Mouse (Mus musculus): ENCODE results near the gene Slc6a18. TPM values are rescaled to one million over a fixed set of nuclear protein-coding genes. Genes with fewer than 3 reads are reported as not detected.
"Not testable (repeated sequence)": the region's sequence is repeated elsewhere in the genome, so short reads cannot be mapped to it uniquely, and the experiment has no call there.

The Slc6a18 gene
- polyA plus RNA-seq, 1 experiment: not detected

DNA sequence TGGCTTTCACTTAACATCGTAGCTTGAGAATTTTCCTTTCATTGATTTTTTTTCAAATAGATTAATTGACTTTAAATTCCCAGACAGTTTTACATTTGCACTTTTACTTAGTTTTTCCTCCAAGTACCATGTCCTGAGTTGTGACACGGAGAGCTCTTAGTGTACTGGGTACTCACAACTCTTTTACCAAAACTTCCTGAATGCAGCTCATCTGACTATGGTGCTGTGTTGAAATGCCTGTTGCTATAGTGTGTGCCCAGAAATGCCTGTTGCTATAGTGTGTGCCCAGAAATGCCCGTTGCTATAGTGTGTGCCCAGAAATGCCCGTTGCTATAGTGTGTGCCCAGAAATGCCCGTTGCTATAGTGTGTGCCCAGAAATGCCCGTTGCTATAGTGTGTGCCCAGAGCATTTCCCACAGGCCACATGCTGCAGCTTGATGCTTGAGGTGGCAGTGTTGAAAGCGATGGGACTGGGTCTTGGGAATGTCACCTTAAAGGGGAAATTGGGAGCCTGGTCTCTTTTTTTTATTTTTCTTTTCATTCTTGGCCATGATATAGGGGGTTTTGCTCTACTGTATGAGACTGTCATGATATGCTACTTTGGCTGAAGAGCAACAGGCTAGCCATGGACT, 27.0 kb upstream of the Slc6a18 start, which contains the start of gene Slc6a19:
Gene Slc6a19 (minus strand): TSS at position 172 of the 632 bp plus-strand sequence.
- Histone ChIP-seq H3K79me2 (ENCODE audit: control insufficient read depth, insufficient read depth) (no peaks in the 10 kb centered on the region), H3K4me2 (ENCODE audit: low read depth) (no peak within 1 kb of the TSS), H3K4me3 (no peak within 1 kb of the TSS), H3ac (ENCODE audit: control insufficient read depth, insufficient read length) (no peak within 1 kb of the TSS), H3K27me3 (ENCODE audit: control insufficient read depth, insufficient read depth, insufficient read length) (peaks cover 16% of the 10 kb centered on the region), H3K36me3 (ENCODE audit: control insufficient read depth, insufficient read depth) (no peaks in the 10 kb centered on the region)
- TF ChIP-seq SRF (IDR thresholded peaks at IDR 0.05; ENCODE audit: control insufficient read depth, insufficient read length, low read depth) (no peak), POLR2A (IDR thresholded peaks at IDR 0.05; ENCODE audit: insufficient read length, low read depth) (no peak), TCF3 (IDR thresholded peaks at IDR 0.05; ENCODE audit: insufficient read length, low read depth) (no peak), MYOG (IDR thresholded peaks at IDR 0.05; ENCODE audit: control insufficient read depth in 1 of 3, insufficient read depth in 1 of 3, insufficient read length in 2 of 3, low read depth in 2 of 3) (no peak), MYOD1 (IDR thresholded peaks at IDR 0.05; ENCODE audit: control insufficient read depth in 1 of 3, insufficient read length in 2 of 3, low read depth in 2 of 3) (no peak), POLR2AphosphoS2 (IDR thresholded peaks at IDR 0.05; ENCODE audit: insufficient read length, low read depth) (no peak), TCF12 (IDR thresholded peaks at IDR 0.05; ENCODE audit: insufficient read depth, poor library complexity, severe bottlenecking) (no peak), MAX (IDR thresholded peaks at IDR 0.05; ENCODE audit: low read depth) (no peak), CEBPB (IDR thresholded peaks at IDR 0.05; ENCODE audit: insufficient read depth, poor library complexity, severe bottlenecking) (no peak), E2F4 (IDR thresholded peaks at IDR 0.05; ENCODE audit: insufficient read depth) (no peak), REST (IDR thresholded peaks at IDR 0.05; ENCODE audit: insufficient read depth, insufficient read length) (no peak), USF1 (IDR thresholded peaks at IDR 0.05; ENCODE audit: low read depth) (no peak)

DNA sequence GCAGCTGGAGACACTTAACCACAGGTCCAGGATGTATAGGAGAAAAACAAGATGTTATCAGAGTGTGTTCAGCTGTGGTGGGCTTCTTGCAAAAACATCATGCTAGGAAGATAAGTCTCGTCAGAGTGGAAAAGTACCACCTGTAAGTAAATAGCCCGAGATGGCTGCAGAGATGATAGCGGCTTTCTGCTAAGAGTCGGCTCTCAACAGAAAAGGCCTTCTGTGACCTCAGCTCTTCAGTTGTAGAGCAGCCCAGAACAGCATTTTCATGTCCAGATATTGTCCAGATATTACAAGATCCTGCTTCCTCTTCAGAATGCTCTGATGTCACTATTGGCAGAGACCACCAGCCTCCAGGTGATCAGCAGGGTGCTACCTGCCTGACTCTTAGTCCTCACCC, 25.7 kb upstream of the Slc6a18 start:
- not testable (repeated sequence) for H3K36me3 ChIP-seq (ENCODE audit: control insufficient read depth, insufficient read depth)

DNA sequence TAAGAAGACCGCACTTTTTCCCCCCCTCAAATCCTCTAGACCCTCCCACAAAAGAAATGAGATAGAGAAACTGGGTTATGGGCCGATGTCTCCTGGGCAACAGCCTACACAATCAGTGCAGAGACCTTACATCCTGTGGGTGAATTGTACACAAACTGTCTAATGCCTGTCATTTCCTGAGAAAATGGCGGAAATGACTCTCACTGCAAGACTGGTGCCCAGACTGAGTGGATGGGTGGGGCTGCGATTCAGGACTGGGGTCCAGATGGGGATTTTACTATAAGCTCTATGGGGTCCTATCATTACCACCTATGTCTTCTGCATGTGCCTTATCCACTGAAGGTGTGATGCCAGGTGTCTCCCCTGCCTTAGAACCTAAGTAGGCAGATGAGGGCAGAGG, 25.0 kb upstream of the Slc6a18 start:
- Histone ChIP-seq H3K27me3 (ENCODE audit: control insufficient read depth, insufficient read depth, insufficient read length) (peaks cover 16% of the 10 kb centered on the region), H3K4me3 (no peak overlapping the region), H3K36me3 (ENCODE audit: control insufficient read depth, insufficient read depth) (no peaks in the 10 kb centered on the region), H3K4me2 (ENCODE audit: low read depth) (no peak overlapping the region), H3K79me2 (ENCODE audit: control insufficient read depth, insufficient read depth) (no peaks in the 10 kb centered on the region), H3ac (ENCODE audit: control insufficient read depth, insufficient read length) (no peak overlapping the region)
- TF ChIP-seq TCF12 (IDR thresholded peaks at IDR 0.05; ENCODE audit: insufficient read depth, poor library complexity, severe bottlenecking): no peak
- TF ChIP-seq POLR2AphosphoS2 (IDR thresholded peaks at IDR 0.05; ENCODE audit: insufficient read length, low read depth): no peak
- TF ChIP-seq E2F4 (IDR thresholded peaks at IDR 0.05; ENCODE audit: insufficient read depth): no peak
- TF ChIP-seq SRF (IDR thresholded peaks at IDR 0.05; ENCODE audit: control insufficient read depth, insufficient read length, low read depth): no peak
- no peak for TF ChIP-seq USF1 (IDR thresholded peaks at IDR 0.05; ENCODE audit: low read depth)
- no peak for TF ChIP-seq CEBPB (IDR thresholded peaks at IDR 0.05; ENCODE audit: insufficient read depth, poor library complexity, severe bottlenecking)
- no peak for TF ChIP-seq POLR2A (IDR thresholded peaks at IDR 0.05; ENCODE audit: insufficient read length, low read depth)
- no peak for TF ChIP-seq TCF3 (IDR thresholded peaks at IDR 0.05; ENCODE audit: insufficient read length, low read depth)
- no peak for TF ChIP-seq REST (IDR thresholded peaks at IDR 0.05; ENCODE audit: insufficient read depth, insufficient read length)
- TF ChIP-seq MYOG (IDR thresholded peaks at IDR 0.05; ENCODE audit: control insufficient read depth in 1 of 3, insufficient read depth in 1 of 3, insufficient read length in 2 of 3, low read depth in 2 of 3): no peak
- no peak for TF ChIP-seq MAX (IDR thresholded peaks at IDR 0.05; ENCODE audit: low read depth)
- TF ChIP-seq MYOD1 (IDR thresholded peaks at IDR 0.05; ENCODE audit: control insufficient read depth in 1 of 3, insufficient read length in 2 of 3, low read depth in 2 of 3): no peak

More for the DNA sequence above, 25.7 kb upstream of the Slc6a18 start:
- H3K79me2 ChIP-seq (ENCODE audit: control insufficient read depth, insufficient read depth); H3K4me3 ChIP-seq; H3ac ChIP-seq (ENCODE audit: control insufficient read depth, insufficient read length); H3K4me2 ChIP-seq (ENCODE audit: low read depth): not testable (repeated sequence)
- H3K27me3 ChIP-seq (ENCODE audit: control insufficient read depth, insufficient read depth, insufficient read length): peaks cover 16% of the 10 kb centered on the region

DNA sequence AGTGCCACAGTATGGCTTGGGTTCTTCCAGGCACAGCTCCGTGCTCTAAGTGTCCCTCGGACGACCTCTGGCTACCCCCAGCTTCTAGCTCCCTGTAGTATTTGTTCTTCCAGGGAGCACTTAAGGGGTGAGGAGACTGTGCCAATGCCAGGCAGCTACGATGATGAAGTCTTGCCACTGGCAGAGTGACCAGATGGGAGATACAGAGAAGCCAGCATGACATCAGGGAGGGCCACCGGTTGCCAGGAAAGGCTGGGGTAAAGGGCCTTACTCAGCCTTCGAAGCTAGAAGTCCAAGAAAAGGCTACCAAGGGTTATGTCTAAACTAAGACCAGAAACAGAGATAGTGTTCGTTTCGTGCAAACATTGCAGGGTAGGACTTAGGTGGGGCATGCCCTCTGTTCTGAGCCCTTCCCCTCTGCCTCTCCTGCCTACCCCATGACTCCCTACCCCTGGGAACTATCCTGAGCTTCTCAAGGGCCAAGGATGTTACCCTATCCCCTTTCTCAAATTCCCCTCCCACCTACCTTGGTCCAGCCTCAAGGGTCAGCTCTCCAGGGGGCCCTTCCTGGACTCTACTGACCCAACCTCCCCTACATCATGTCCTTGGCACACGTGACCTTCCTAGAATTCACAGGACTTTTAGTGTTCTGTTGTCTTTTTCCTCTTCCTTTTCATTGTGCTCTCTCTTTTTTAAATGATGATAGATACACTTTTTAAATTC, 23.5 kb upstream of the Slc6a18 start:
- Histone ChIP-seq H3K36me3 (ENCODE audit: control insufficient read depth, insufficient read depth) (no peaks in the 10 kb centered on the region), H3K79me2 (ENCODE audit: control insufficient read depth, insufficient read depth) (no peaks in the 10 kb centered on the region), H3ac (ENCODE audit: control insufficient read depth, insufficient read length) (no peak overlapping the region), H3K4me3 (no peak overlapping the region), H3K4me2 (ENCODE audit: low read depth) (no peak overlapping the region), H3K27me3 (ENCODE audit: control insufficient read depth, insufficient read depth, insufficient read length) (peaks cover 16% of the 10 kb centered on the region)
- no peak for TF ChIP-seq TCF12 (IDR thresholded peaks at IDR 0.05; ENCODE audit: insufficient read depth, poor library complexity, severe bottlenecking)
- no peak for TF ChIP-seq CEBPB (IDR thresholded peaks at IDR 0.05; ENCODE audit: insufficient read depth, poor library complexity, severe bottlenecking)
- no peak for TF ChIP-seq MYOD1 (IDR thresholded peaks at IDR 0.05; ENCODE audit: control insufficient read depth in 1 of 3, insufficient read length in 2 of 3, low read depth in 2 of 3)
- TF ChIP-seq SRF (IDR thresholded peaks at IDR 0.05; ENCODE audit: control insufficient read depth, insufficient read length, low read depth): no peak
- TF ChIP-seq MYOG (IDR thresholded peaks at IDR 0.05; ENCODE audit: control insufficient read depth in 1 of 3, insufficient read depth in 1 of 3, insufficient read length in 2 of 3, low read depth in 2 of 3): no peak
- TF ChIP-seq POLR2A (IDR thresholded peaks at IDR 0.05; ENCODE audit: insufficient read length, low read depth): no peak
- TF ChIP-seq E2F4 (IDR thresholded peaks at IDR 0.05; ENCODE audit: insufficient read depth): no peak

DNA sequence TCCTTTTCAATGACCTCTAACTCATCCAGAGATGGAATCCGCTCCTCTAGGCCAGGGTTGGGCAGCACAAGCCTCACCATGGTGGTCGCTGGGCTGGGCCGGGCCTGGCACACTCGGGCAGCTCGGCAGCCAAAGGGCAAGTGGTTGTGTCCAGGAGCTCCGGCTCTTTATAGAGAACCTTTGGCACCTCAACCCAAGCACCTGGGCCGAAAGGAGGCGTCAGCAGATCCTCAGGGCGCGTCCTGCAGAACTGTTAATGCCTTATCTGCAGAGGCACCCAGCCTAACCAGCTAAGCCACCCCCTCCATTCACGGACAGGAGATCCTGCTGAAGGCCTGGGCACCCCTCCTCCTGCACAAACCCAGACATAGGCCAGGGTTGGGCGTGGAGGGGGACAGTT, 22.7 kb upstream of the Slc6a18 start:
- Histone ChIP-seq H3K4me3 (no peak overlapping the region), H3K36me3 (ENCODE audit: control insufficient read depth, insufficient read depth) (no peaks in the 10 kb centered on the region), H3K4me2 (ENCODE audit: low read depth) (no peak overlapping the region), H3ac (ENCODE audit: control insufficient read depth, insufficient read length) (no peak overlapping the region), H3K27me3 (ENCODE audit: control insufficient read depth, insufficient read depth, insufficient read length) (peaks cover 16% of the 10 kb centered on the region), H3K79me2 (ENCODE audit: control insufficient read depth, insufficient read depth) (no peaks in the 10 kb centered on the region)
- TF ChIP-seq MYOG (IDR thresholded peaks at IDR 0.05; ENCODE audit: control insufficient read depth in 1 of 3, insufficient read depth in 1 of 3, insufficient read length in 2 of 3, low read depth in 2 of 3): no peak
- TF ChIP-seq USF1 (IDR thresholded peaks at IDR 0.05; ENCODE audit: low read depth): no peak
- TF ChIP-seq TCF3 (IDR thresholded peaks at IDR 0.05; ENCODE audit: insufficient read length, low read depth): no peak
- no peak for TF ChIP-seq E2F4 (IDR thresholded peaks at IDR 0.05; ENCODE audit: insufficient read depth)
- TF ChIP-seq POLR2A (IDR thresholded peaks at IDR 0.05; ENCODE audit: insufficient read length, low read depth): no peak
- no peak for TF ChIP-seq CEBPB (IDR thresholded peaks at IDR 0.05; ENCODE audit: insufficient read depth, poor library complexity, severe bottlenecking)
- TF ChIP-seq SRF (IDR thresholded peaks at IDR 0.05; ENCODE audit: control insufficient read depth, insufficient read length, low read depth): no peak
